Mouse (Mus musculus): ENCODE measurements around the gene Gm3194.
"Not testable (repeated sequence)": the region's sequence is repeated elsewhere in the genome, so short reads cannot be mapped to it uniquely, and the experiment has no call there.

Gene Gm3194

DNA sequence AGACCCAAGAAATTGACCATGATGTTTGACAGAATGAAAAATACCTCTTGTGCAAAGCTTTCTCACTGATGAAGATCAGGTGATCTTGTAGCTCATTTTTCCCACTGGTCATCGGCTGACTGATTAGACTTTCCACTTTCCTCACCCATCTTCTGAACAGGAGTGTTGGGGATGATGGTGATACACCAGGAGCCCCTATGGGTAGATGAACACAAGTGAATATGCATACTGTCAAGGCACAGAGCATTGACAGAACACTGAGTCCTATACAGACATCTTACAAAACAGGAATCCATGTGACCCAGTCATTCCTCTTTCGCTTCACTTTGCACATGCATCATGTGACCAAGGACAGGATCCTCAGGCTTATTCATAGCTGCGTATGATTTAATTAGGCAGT is at the start of gene Gm3194:
Gene Gm3194 (minus strand): TSS at position 101 of the 400 bp plus-strand sequence.
- DNase-seq (ENCODE audit: low spot score in 2 of 2) = not testable (repeated sequence)

DNA sequence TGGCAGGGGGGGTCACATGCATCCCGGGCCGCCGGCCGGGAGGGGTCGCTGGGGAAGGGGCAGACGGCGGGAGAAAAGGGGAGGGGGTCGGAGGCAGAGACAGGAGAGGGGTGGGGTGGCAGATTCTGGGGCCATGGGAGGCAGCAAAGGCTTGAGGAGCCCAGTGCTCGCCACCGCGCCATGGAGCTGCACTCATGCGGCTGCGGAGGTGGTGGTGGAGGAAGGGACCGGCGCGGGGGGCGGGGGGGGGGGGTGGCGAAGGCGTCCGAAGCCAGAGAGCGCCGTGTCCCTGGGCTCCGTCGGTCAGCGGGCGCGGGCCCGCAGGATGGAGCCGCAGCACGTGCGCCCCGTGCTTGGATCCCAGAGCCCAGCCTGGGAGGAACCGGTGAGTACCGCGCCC is 46.1 kb upstream of the Gm3194 start, which contains the start of gene Gm3488:
Gene Gm3488 (plus strand): TSS at position 301 of the 400 bp plus-strand sequence.
- not testable (repeated sequence) for DNase-seq (ENCODE audit: low spot score in 2 of 2)

DNA sequence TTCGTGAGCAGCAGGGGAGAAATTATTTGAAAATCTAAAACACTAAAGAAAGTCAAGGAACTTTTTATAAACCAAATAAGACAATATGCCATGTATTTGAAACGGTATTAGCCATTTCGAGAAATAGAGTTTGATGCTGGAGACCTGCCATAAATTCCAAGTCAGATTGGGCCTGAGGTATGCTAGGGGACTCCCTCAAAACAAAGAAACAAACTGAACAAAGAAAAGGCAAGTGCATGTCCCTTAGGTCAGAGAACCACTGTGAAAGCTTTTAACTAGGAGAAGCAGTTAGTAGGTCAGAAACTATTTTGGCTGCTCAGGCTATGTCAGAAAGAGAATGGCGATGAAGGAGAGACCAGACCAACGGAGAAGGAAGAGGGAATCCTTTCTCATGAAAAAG is 28.6 kb upstream of the Gm3194 start, which contains the start of gene Gm3187:
Gene Gm3187 (plus strand): TSS at position 301 of the 400 bp plus-strand sequence.
- not testable (repeated sequence) for DNase-seq (ENCODE audit: low spot score in 2 of 2)

DNA sequence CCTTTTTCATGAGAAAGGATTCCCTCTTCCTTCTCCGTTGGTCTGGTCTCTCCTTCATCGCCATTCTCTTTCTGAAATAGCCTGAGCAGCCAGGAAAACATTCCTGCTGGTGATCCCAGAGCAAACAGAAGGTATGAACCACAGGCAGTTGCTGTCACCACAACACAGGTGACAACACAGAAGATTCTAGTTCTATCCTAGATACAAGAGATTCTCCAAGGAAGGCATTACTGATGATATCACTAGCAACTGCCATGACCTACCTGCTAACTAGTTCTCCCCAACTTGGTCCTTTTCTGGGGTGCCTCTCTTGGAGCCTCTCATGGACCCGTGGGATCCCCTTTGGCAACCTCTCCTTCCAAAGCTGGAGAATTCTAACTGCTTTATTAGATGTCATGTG is 22.5 kb upstream of the Gm3194 start, which contains the start of gene Gm8246:
Gene Gm8246 (minus strand): TSS at position 101 of the 400 bp plus-strand sequence.
- not testable (repeated sequence) for DNase-seq (ENCODE audit: low spot score in 2 of 2)

DNA sequence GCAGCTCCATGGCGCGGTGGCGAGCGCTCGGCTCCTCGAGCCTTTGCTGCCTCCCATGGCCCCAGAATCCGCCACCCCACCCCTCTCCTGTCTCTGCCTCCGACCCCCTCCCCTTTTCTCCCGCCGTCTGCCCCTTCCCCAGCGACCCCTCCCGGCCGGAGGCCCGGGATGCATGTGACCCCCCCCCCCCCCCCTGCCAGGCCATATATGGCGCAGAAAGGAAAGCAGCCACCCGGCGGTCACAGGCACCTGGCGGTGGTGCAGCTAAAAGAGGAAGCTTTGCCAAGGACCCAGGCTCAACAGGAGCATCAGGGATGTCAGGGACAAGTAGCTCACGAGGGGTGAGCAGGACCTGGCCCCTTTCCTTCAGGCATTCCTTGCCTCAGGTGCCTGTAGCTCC is 5.2 kb upstream of the Gm3194 start:
- DNase-seq (ENCODE audit: low spot score in 2 of 2) = not testable (repeated sequence)

DNA sequence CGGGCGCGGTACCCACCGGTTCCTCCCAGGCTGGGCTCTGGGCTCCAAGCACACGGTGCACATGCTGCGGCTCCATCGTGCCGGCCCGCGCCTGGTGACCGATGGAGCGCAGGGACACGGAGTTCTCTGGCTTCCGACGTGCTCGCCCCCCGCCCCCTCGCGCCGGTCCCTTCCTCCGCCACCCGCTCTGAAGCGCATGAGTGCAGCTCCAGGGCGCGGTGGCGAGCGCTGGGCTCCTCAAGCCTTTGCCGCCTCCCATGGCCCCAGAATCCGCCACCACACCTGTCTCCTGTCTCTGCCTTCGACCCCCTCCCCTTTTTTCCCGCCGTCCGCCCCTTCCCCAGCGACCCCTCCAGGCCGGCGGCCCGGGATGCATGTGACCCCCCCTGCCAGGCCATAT is 66.3 kb downstream of the Gm3194 start, which contains the start of gene Gm3500:
Gene Gm3500 (minus strand): TSS at position 101 of the 400 bp plus-strand sequence.
- not testable (repeated sequence) for DNase-seq (ENCODE audit: low spot score in 2 of 2)
